Mouse (Mus musculus): ENCODE results near the gene Dcaf10. TPM values are rescaled to one million over a fixed set of nuclear protein-coding genes. Genes with fewer than 3 reads are reported as not detected.

The Dcaf10 gene
- total and polyA plus RNA-seq, 3 experiments, result 4.2 to 11.3 (median 10.8) TPM

DNA sequence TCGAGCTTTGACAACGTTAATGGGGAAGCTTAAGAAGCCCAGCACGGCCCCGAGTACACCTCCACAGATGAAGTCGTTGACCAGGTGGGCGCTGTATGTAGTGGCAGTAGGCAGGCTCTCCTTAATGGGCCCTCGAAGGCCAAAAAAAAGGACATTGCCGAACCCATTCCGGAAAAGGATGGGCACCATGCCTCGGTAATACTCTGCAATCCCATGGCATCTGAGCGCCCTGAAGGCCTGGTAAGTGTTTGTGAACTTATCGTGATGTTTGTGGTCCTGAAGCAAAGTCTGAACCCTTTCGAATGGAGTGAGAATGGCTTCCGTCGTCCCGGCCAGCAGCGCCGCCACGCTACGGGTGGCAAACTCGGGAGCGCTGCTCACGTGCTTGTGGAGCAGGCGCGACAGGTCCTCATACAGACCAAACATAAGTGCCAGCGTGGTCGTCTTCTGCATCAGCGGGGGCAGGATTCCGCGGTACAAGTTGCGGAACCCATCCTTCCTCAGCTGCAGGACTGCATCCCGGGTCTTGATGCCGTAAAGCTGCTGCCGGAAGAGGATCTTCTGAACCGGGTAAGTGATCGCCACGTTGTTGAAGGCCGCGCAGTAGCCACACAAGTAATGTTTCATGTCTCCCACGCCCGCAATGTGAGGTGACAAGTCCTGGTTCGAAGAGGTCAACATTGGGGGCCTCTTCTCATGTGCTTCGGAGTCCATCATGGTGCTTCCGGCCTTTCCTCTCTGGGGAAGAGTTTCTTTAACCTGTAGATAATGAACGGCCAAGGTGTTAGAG lies 57.7 kb downstream of the Dcaf10 start:
- H3K36me3 ChIP-seq (ENCODE audit: control insufficient read depth, insufficient read depth, low read length), result peaks cover 21% of the 10 kb centered on the region
- no peak overlapping the region for H3K27ac ChIP-seq
- H3K9ac ChIP-seq (ENCODE audit: low read depth, low read length), result no peak overlapping the region
- H3K27me3 ChIP-seq (ENCODE audit: control insufficient read depth, insufficient read depth, low read length), result no peaks in the 10 kb centered on the region
- TF ChIP-seq CTCF (IDR thresholded peaks at IDR 0.05) (no peak), EP300 (IDR thresholded peaks at IDR 0.05; ENCODE audit: insufficient read depth, low read depth, low read length) (no peak), POLR2A (IDR thresholded peaks at IDR 0.05; ENCODE audit: insufficient read depth, low read depth, low read length) (no peak)
- 94% methylated on average over 45 of the region's 45 CpGs for WGBS
- intact Hi-C loops (cut with DNase I), result loop anchor here (5.0 kb wide), 1 partner anchor 382 kb away; the partner anchor contains the start of gene Polr1e
- no peak overlapping the region for H3K4me3 ChIP-seq
- no peak for DNase-seq
- H3K79me2 ChIP-seq (replicated peaks; ENCODE audit: control insufficient read depth, insufficient read depth, low read length), result peaks cover 7% of the 10 kb centered on the region; the same call in 1 of the 2 replicates
- peaks cover 15% of the 10 kb centered on the region for H3K4me1 ChIP-seq (ENCODE audit: control insufficient read depth, insufficient read depth, low read length)

DNA sequence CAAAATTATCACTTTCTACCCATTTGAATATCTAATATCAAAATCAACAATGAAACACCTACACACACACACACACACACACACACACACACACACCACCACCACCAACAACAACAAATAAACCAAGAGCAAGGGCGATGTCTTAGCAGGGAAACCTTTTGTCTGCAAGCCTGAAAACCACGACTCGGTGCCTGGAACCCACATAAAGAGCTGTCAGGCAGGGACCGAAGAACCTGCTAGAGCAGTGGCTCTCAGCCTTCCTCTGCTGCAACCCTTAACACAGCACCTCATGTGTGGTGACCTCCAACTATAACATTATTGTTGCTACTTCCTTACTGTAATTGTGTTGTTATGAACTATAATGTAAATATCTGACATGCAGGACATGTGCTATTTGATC lies 60.4 kb downstream of the Dcaf10 start:
- peaks cover 15% of the 10 kb centered on the region for H3K4me1 ChIP-seq (ENCODE audit: control insufficient read depth, insufficient read depth, low read length)
- 83% methylated on average over 4 of the region's 4 CpGs for WGBS
- intact Hi-C loops (cut with DNase I), result loop anchor here (5.0 kb wide), 1 partner anchor 385 kb away; the partner anchor contains the start of gene Polr1e
- TF ChIP-seq POLR2A (IDR thresholded peaks at IDR 0.05; ENCODE audit: insufficient read depth, low read depth, low read length) (no peak), EP300 (IDR thresholded peaks at IDR 0.05; ENCODE audit: insufficient read depth, low read depth, low read length) (no peak), CTCF (IDR thresholded peaks at IDR 0.05) (no peak)
- no peak overlapping the region for H3K9ac ChIP-seq (ENCODE audit: low read depth, low read length)
- no peaks in the 10 kb centered on the region for H3K27me3 ChIP-seq (ENCODE audit: control insufficient read depth, insufficient read depth, low read length)
- no peak for DNase-seq
- H3K79me2 ChIP-seq (replicated peaks; ENCODE audit: control insufficient read depth, insufficient read depth, low read length), result peaks cover 5% of the 10 kb centered on the region
- peaks cover 21% of the 10 kb centered on the region for H3K36me3 ChIP-seq (ENCODE audit: control insufficient read depth, insufficient read depth, low read length)
- no peak overlapping the region for H3K4me3 ChIP-seq
- H3K27ac ChIP-seq, result no peak overlapping the region

GRCm38 (mm10) chr4:45402878-45403498 lies 61.1 kb downstream of the Dcaf10 start:
- no peak for TF ChIP-seq EP300 (IDR thresholded peaks at IDR 0.05; ENCODE audit: insufficient read depth, low read depth, low read length)
- TF ChIP-seq POLR2A (IDR thresholded peaks at IDR 0.05; ENCODE audit: insufficient read depth, low read depth, low read length), result no peak
- no peak for TF ChIP-seq CTCF (IDR thresholded peaks at IDR 0.05)
- Histone ChIP-seq H3K4me3 (no peak overlapping the region), H3K4me1 (ENCODE audit: control insufficient read depth, insufficient read depth, low read length) (peaks cover 12% of the 10 kb centered on the region), H3K27me3 (ENCODE audit: control insufficient read depth, insufficient read depth, low read length) (no peaks in the 10 kb centered on the region), H3K79me2 (replicated peaks; ENCODE audit: control insufficient read depth, insufficient read depth, low read length) (peaks cover 5% of the 10 kb centered on the region), H3K36me3 (ENCODE audit: control insufficient read depth, insufficient read depth, low read length) (peaks cover 20% of the 10 kb centered on the region), H3K27ac (no peak overlapping the region), H3K9ac (ENCODE audit: low read depth, low read length) (no peak overlapping the region)
- peak in 1 of 2 experiments; percentile 30 for DNase-seq
- WGBS, result 29% methylated on average over 7 of the region's 7 CpGs
- intact Hi-C loops (cut with DNase I), result loop anchor here (5.0 kb wide), 1 partner anchor 386 kb away; the partner anchor contains the start of gene Polr1e

- H3K27ac ChIP-seq, result no peak overlapping the region
- WGBS, result 61% methylated on average over 7 of the region's 7 CpGs
- DNase-seq, result no peak
- intact Hi-C loops (cut with DNase I), result loop anchor here (5.0 kb wide), 1 partner anchor 386 kb away; the partner anchor contains the start of gene Polr1e
- peaks cover 11% of the 10 kb centered on the region for H3K4me1 ChIP-seq (ENCODE audit: control insufficient read depth, insufficient read depth, low read length)
- no peaks in the 10 kb centered on the region for H3K27me3 ChIP-seq (ENCODE audit: control insufficient read depth, insufficient read depth, low read length)
- H3K36me3 ChIP-seq (ENCODE audit: control insufficient read depth, insufficient read depth, low read length), result peaks cover 15% of the 10 kb centered on the region
- H3K9ac ChIP-seq (ENCODE audit: low read depth, low read length), result no peak overlapping the region
- no peak overlapping the region for H3K4me3 ChIP-seq
- no peak for TF ChIP-seq CTCF (IDR thresholded peaks at IDR 0.05)
- TF ChIP-seq POLR2A (IDR thresholded peaks at IDR 0.05; ENCODE audit: insufficient read depth, low read depth, low read length), result no peak
- TF ChIP-seq EP300 (IDR thresholded peaks at IDR 0.05; ENCODE audit: insufficient read depth, low read depth, low read length), result no peak
- peaks cover 5% of the 10 kb centered on the region for H3K79me2 ChIP-seq (replicated peaks; ENCODE audit: control insufficient read depth, insufficient read depth, low read length)
Observed at GRCm38 (mm10) chr4:45403499-45403878, 61.6 kb downstream of the Dcaf10 start.

GRCm38 (mm10) chr4:45404086-45404485 lies 62.2 kb downstream of the Dcaf10 start:
- no peak for DNase-seq
- H3K4me3 ChIP-seq, result no peak overlapping the region
- no peak overlapping the region for H3K9ac ChIP-seq (ENCODE audit: low read depth, low read length)
- H3K27me3 ChIP-seq (ENCODE audit: control insufficient read depth, insufficient read depth, low read length), result no peaks in the 10 kb centered on the region
- H3K79me2 ChIP-seq (replicated peaks; ENCODE audit: control insufficient read depth, insufficient read depth, low read length), result peaks cover 5% of the 10 kb centered on the region
- peaks cover 8% of the 10 kb centered on the region for H3K4me1 ChIP-seq (ENCODE audit: control insufficient read depth, insufficient read depth, low read length)
- peaks cover 9% of the 10 kb centered on the region for H3K36me3 ChIP-seq (ENCODE audit: control insufficient read depth, insufficient read depth, low read length)
- intact Hi-C loops (cut with DNase I), result loop anchor here (5.0 kb wide), 1 partner anchor 387 kb away; the partner anchor contains the start of gene Polr1e
- WGBS, result 94% methylated on average over 7 of the region's 7 CpGs
- TF ChIP-seq POLR2A (IDR thresholded peaks at IDR 0.05; ENCODE audit: insufficient read depth, low read depth, low read length), result no peak
- TF ChIP-seq EP300 (IDR thresholded peaks at IDR 0.05; ENCODE audit: insufficient read depth, low read depth, low read length), result no peak
- TF ChIP-seq CTCF (IDR thresholded peaks at IDR 0.05), result no peak
- no peak overlapping the region for H3K27ac ChIP-seq
